Mouse (Mus musculus): ENCODE results near the gene Arid5b. TPM values are rescaled to one million over a fixed set of nuclear protein-coding genes. Genes with fewer than 3 reads are reported as not detected.

The Arid5b gene
- polyA plus RNA-seq, 1 experiment from 2014 or later, result 41.2 TPM

GRCm38 (mm10) chr10:68048641-68049305 is 229.8 kb downstream of the Arid5b start:
- Histone ChIP-seq H3K27me3 (no peaks in the 10 kb centered on the region), H3K4me3 (no peak overlapping the region), H3K9me3 (no peaks in the 10 kb centered on the region), H3K27ac (no peak overlapping the region), H3K9ac (no peak overlapping the region), H3K36me3 (no peaks in the 10 kb centered on the region; the same call in 1 of the 2 replicates), H3K4me1 (no peaks in the 10 kb centered on the region), H3K4me2 (no peak overlapping the region)
- 77% methylated on average over 8 of the region's 8 CpGs for WGBS
- no peak for ATAC-seq (ENCODE audit: insufficient number of reproducible peaks, low FRiP score, low TSS enrichment, low read depth)

GRCm38 (mm10) chr10:68044864-68045263 is 233.7 kb downstream of the Arid5b start:
- Histone ChIP-seq H3K27ac (no peak overlapping the region), H3K9ac (no peak overlapping the region), H3K27me3 (no peaks in the 10 kb centered on the region), H3K4me2 (no peak overlapping the region), H3K4me1 (no peaks in the 10 kb centered on the region), H3K4me3 (no peak overlapping the region), H3K9me3 (no peaks in the 10 kb centered on the region), H3K36me3 (no peaks in the 10 kb centered on the region; the same call in 1 of the 2 replicates)
- no peak for ATAC-seq (ENCODE audit: insufficient number of reproducible peaks, low FRiP score, low TSS enrichment, low read depth)
- WGBS, result 84% methylated on average over 8 of the region's 8 CpGs

DNA sequence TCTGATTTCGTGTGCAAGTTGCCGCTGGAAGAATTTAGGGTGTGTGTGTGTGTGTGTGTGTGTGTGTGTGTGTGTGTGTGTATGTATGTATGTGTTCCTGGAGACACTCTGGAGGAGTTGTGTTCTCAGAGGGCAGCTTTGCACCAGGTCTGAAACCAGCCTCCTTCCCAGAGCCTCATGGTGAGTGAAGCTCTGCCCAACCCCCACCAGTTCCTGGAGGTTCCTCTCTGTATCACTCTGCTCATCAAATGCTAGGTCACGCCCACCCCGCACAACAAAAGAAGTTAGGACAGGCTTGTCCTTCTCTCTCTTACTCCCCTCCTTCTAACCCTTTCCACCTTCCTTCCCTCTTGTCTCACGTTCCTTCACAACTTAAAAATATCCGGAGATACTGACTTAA is 234.6 kb downstream of the Arid5b start:
- H3K4me1 ChIP-seq, result no peaks in the 10 kb centered on the region
- no peak overlapping the region for H3K9ac ChIP-seq
- no peak overlapping the region for H3K27ac ChIP-seq
- ATAC-seq (ENCODE audit: insufficient number of reproducible peaks, low FRiP score, low TSS enrichment, low read depth), result no peak
- no peaks in the 10 kb centered on the region for H3K9me3 ChIP-seq
- no peak overlapping the region for H3K4me3 ChIP-seq
- H3K36me3 ChIP-seq, result no peaks in the 10 kb centered on the region; the same call in 1 of the 2 replicates
- no peak overlapping the region for H3K4me2 ChIP-seq
- no peaks in the 10 kb centered on the region for H3K27me3 ChIP-seq
- 46% methylated on average over 6 of the region's 6 CpGs for WGBS

Data from limb, embryonic 15.5 days (tissue).